Mouse (Mus musculus): ENCODE results near the gene Cdip1. TPM values are rescaled to one million over a fixed set of nuclear protein-coding genes. Genes with fewer than 3 reads are reported as not detected.
"Not testable (repeated sequence)": the region's sequence is repeated elsewhere in the genome, so short reads cannot be mapped to it uniquely, and the experiment has no call there.

The Cdip1 gene
- polyA plus RNA-seq, 1 experiment from 2014 or later: 35.4 TPM

GRCm38 (mm10) chr16:4831650-4832419 lies 41.7 kb upstream of the Cdip1 start:
- H3K9me3 ChIP-seq (ENCODE audit: control insufficient read depth, low read length): no peaks in the 10 kb centered on the region
- H3K36me3 ChIP-seq (ENCODE audit: control insufficient read depth, insufficient read depth, low read length): no peaks in the 10 kb centered on the region
- no peak overlapping the region for H3K9ac ChIP-seq (ENCODE audit: low read length)
- DNase-seq (ENCODE audit: low spot score) (peak; percentile 74), ATAC-seq (ENCODE audit: low FRiP score, low TSS enrichment) (peak; percentile 82)
- TF ChIP-seq EP300 (optimal IDR thresholded peaks at IDR 0.05) (no peak), CTCF (IDR thresholded peaks at IDR 0.05; ENCODE audit: low read depth) (peak; percentile 50)
- no peak overlapping the region for H3K4me2 ChIP-seq (replicated peaks; ENCODE audit: low read depth)
- no peak overlapping the region for H3K4me3 ChIP-seq (ENCODE audit: low read depth, low read length)
- H3K27ac ChIP-seq (replicated peaks): no peak overlapping the region
- no peaks in the 10 kb centered on the region for H3K4me1 ChIP-seq (replicated peaks; ENCODE audit: control insufficient read depth, insufficient read depth)
- WGBS: 56% methylated on average over 15 of the region's 15 CpGs
- no peaks in the 10 kb centered on the region for H3K27me3 ChIP-seq (ENCODE audit: control insufficient read depth, insufficient read depth, low read length)

DNA sequence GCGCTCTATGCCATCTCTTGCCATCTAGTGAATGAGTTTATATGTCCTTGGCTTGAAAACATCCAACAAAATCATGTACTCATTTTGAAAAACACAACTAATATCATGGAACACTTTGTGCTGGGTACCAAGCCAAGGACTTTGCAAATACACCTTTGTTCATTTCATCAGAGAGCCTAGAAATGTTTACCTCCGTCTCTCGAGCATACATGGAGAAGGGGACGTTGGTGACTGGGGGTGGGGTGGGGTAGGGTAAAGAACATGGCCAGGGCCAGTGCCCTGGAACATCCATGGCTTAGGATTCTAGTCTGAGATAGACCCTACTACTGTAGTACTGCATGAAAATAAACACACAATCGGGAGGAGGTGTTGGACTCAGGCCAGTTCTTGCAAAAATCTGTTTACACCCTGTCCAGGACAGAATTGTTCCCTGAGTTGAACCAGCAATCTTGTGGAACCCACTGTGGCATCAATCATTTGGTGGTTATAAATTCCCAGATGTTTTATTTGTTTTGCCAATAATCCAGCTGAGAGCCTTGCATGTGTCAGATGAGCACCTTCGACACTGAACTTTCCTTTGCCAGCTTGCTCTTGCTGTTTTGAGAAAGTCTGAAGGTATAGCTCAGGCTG lies 39.3 kb upstream of the Cdip1 start:
- no peak overlapping the region for H3K27ac ChIP-seq (replicated peaks)
- ATAC-seq (ENCODE audit: low FRiP score, low TSS enrichment) (peak; percentile 53), DNase-seq (ENCODE audit: low spot score) (peak; percentile 20)
- no peak overlapping the region for H3K4me3 ChIP-seq (ENCODE audit: low read depth, low read length)
- H3K9ac ChIP-seq (ENCODE audit: low read length): no peak overlapping the region
- 47% methylated on average over 6 of the region's 6 CpGs for WGBS
- H3K27me3 ChIP-seq (ENCODE audit: control insufficient read depth, insufficient read depth, low read length): no peaks in the 10 kb centered on the region
- H3K9me3 ChIP-seq (ENCODE audit: control insufficient read depth, low read length): no peaks in the 10 kb centered on the region
- no peaks in the 10 kb centered on the region for H3K36me3 ChIP-seq (ENCODE audit: control insufficient read depth, insufficient read depth, low read length)
- no peak overlapping the region for H3K4me2 ChIP-seq (replicated peaks; ENCODE audit: low read depth)
- TF ChIP-seq CTCF (IDR thresholded peaks at IDR 0.05; ENCODE audit: low read depth): no peak
- no peak for TF ChIP-seq EP300 (optimal IDR thresholded peaks at IDR 0.05)
- no peaks in the 10 kb centered on the region for H3K4me1 ChIP-seq (replicated peaks; ENCODE audit: control insufficient read depth, insufficient read depth)

DNA sequence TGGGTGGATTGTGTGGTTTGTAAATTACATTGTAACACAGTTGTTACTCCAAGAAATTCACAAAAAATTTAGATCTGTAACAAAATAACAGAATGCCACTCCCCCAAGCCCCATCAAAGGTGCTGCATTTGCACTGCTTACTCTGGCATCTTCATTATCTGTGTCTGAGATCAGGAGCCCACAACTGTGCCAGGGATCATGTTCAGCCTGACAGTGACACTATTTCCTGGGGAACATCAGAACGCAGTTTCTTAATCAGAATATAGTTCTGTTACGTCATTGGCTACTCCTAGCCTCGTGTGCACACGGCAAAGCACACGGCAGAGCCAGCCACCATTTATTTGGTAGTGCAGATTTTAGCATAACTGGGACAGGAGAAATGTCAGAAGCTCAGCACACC lies 37.5 kb upstream of the Cdip1 start:
- TF ChIP-seq EP300 (optimal IDR thresholded peaks at IDR 0.05) (no peak), CTCF (IDR thresholded peaks at IDR 0.05; ENCODE audit: low read depth) (no peak)
- Histone ChIP-seq H3K9me3 (ENCODE audit: control insufficient read depth, low read length) (no peaks in the 10 kb centered on the region), H3K36me3 (ENCODE audit: control insufficient read depth, insufficient read depth, low read length) (no peaks in the 10 kb centered on the region), H3K4me1 (replicated peaks; ENCODE audit: control insufficient read depth, insufficient read depth) (no peaks in the 10 kb centered on the region), H3K27ac (replicated peaks) (no peak overlapping the region), H3K4me3 (ENCODE audit: low read depth, low read length) (no peak overlapping the region), H3K4me2 (replicated peaks; ENCODE audit: low read depth) (no peak overlapping the region), H3K27me3 (ENCODE audit: control insufficient read depth, insufficient read depth, low read length) (no peaks in the 10 kb centered on the region), H3K9ac (ENCODE audit: low read length) (no peak overlapping the region)
- no peak for ATAC-seq (ENCODE audit: low FRiP score, low TSS enrichment)
- DNase-seq (ENCODE audit: low spot score): no peak
- WGBS: 84% methylated on average over 5 of the region's 5 CpGs

- not testable (repeated sequence) for H3K36me3 ChIP-seq (ENCODE audit: control insufficient read depth, insufficient read depth, low read length); H3K4me1 ChIP-seq (replicated peaks; ENCODE audit: control insufficient read depth, insufficient read depth); ATAC-seq (ENCODE audit: low FRiP score, low TSS enrichment); DNase-seq (ENCODE audit: low spot score); H3K27ac ChIP-seq (replicated peaks); H3K27me3 ChIP-seq (ENCODE audit: control insufficient read depth, insufficient read depth, low read length); H3K4me2 ChIP-seq (replicated peaks; ENCODE audit: low read depth); H3K9ac ChIP-seq (ENCODE audit: low read length); H3K4me3 ChIP-seq (ENCODE audit: low read depth, low read length); H3K9me3 ChIP-seq (ENCODE audit: control insufficient read depth, low read length)
- 80% methylated on average over 5 of the region's 5 CpGs for WGBS
Observed at GRCm38 (mm10) chr16:4824466-4824865, 34.4 kb upstream of the Cdip1 start.

- Histone ChIP-seq H3K27me3 (ENCODE audit: control insufficient read depth, insufficient read depth, low read length) (no peaks in the 10 kb centered on the region), H3K4me3 (ENCODE audit: low read depth, low read length) (no peak overlapping the region), H3K9ac (ENCODE audit: low read length) (no peak overlapping the region), H3K9me3 (ENCODE audit: control insufficient read depth, low read length) (no peaks in the 10 kb centered on the region), H3K4me2 (replicated peaks; ENCODE audit: low read depth) (no peak overlapping the region), H3K36me3 (ENCODE audit: control insufficient read depth, insufficient read depth, low read length) (no peaks in the 10 kb centered on the region), H3K4me1 (replicated peaks; ENCODE audit: control insufficient read depth, insufficient read depth) (no peaks in the 10 kb centered on the region), H3K27ac (replicated peaks) (no peak overlapping the region)
- ATAC-seq (ENCODE audit: low FRiP score, low TSS enrichment): no peak
- TF ChIP-seq EP300 (optimal IDR thresholded peaks at IDR 0.05): no peak
- no peak for TF ChIP-seq CTCF (IDR thresholded peaks at IDR 0.05; ENCODE audit: low read depth)
- 92% methylated on average over 3 of the region's 3 CpGs for WGBS
- DNase-seq (ENCODE audit: low spot score): no peak
Observed at GRCm38 (mm10) chr16:4818349-4818748, 28.3 kb upstream of the Cdip1 start.

DNA sequence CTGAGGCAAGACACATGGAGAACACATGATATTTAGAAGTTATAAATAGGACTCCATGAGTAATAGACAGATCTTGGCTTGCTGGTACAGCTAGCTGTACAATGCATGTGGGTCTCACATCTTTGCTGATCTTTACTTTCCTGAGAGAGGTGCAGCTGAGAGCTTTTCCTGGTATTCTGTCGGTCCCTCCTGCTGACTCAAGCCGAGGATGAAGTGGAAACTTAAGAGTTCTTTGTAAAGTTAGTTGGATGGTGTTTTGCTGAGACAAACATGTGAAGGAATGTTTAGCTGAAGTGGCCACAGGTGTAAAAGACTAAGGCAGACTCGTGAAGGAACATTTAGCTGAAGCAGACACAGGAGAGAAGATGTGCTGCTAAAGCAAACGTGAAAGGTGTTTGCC lies 6.5 kb upstream of the Cdip1 start:
- Histone ChIP-seq H3K36me3 (ENCODE audit: control insufficient read depth, insufficient read depth, low read length) (no peaks in the 10 kb centered on the region), H3K4me3 (ENCODE audit: low read depth, low read length) (no peak overlapping the region), H3K4me2 (replicated peaks; ENCODE audit: low read depth) (no peak overlapping the region), H3K9me3 (ENCODE audit: control insufficient read depth, low read length) (no peaks in the 10 kb centered on the region), H3K4me1 (replicated peaks; ENCODE audit: control insufficient read depth, insufficient read depth) (no peaks in the 10 kb centered on the region), H3K27ac (replicated peaks) (no peak overlapping the region), H3K9ac (ENCODE audit: low read length) (no peak overlapping the region), H3K27me3 (ENCODE audit: control insufficient read depth, insufficient read depth, low read length) (no peaks in the 10 kb centered on the region)
- no peak for TF ChIP-seq EP300 (optimal IDR thresholded peaks at IDR 0.05)
- TF ChIP-seq CTCF (IDR thresholded peaks at IDR 0.05; ENCODE audit: low read depth): no peak
- 77% methylated on average over 4 of the region's 4 CpGs for WGBS
- ATAC-seq (ENCODE audit: low FRiP score, low TSS enrichment) (no peak), DNase-seq (ENCODE audit: low spot score) (no peak)

All from stomach, postnatal 0 days (tissue).